Mouse (Mus musculus): ENCODE results near the gene Fgd5. TPM values are rescaled to one million over a fixed set of nuclear protein-coding genes. Genes with fewer than 3 reads are reported as not detected.

The Fgd5 gene
- total and polyA plus RNA-seq, 3 experiments: 0.03 TPM; not detected in 2

GRCm38 (mm10) chr6:91965060-91965459 is 13.6 kb upstream of the Fgd5 start:
- H3K9me3 ChIP-seq (replicated peaks; ENCODE audit: insufficient read depth, low read length): no peaks in the 10 kb centered on the region
- no peak for DNase-seq (ENCODE audit: low read depth, low spot score)
- no peak overlapping the region for H3K9ac ChIP-seq (ENCODE audit: control insufficient read depth, low read depth, low read length, poor library complexity, severe bottlenecking)
- no peak overlapping the region for H3K27ac ChIP-seq (ENCODE audit: control insufficient read depth, low read depth, low read length)
- no peaks in the 10 kb centered on the region for H3K36me3 ChIP-seq (ENCODE audit: control insufficient read depth in 1 of 2, insufficient read depth in 2 of 2, low read length in 2 of 2)
- H3K4me3 ChIP-seq (ENCODE audit: control insufficient read depth in 1 of 2, insufficient read depth in 1 of 2, low read depth in 2 of 2, low read length in 2 of 2): no peak overlapping the region
- H3K79me2 ChIP-seq (ENCODE audit: control insufficient read depth, insufficient read depth, low read length, poor library complexity): no peaks in the 10 kb centered on the region
- TF ChIP-seq POLR2AphosphoS5 (IDR thresholded peaks at IDR 0.05; ENCODE audit: borderline replicate concordance, low read depth, low read length): no peak
- TF ChIP-seq ZKSCAN1 (IDR thresholded peaks at IDR 0.05; ENCODE audit: low read depth, low read length): no peak
- TF ChIP-seq MAX (IDR thresholded peaks at IDR 0.05; ENCODE audit: low read length): no peak
- H3K27me3 ChIP-seq (ENCODE audit: control insufficient read depth in 1 of 2, insufficient read depth in 2 of 2, low read length in 2 of 2): peaks cover 5 to 16% of the 10 kb centered on the region in 2 experiments
- H3K4me1 ChIP-seq (ENCODE audit: control insufficient read depth in 1 of 2, insufficient read depth in 2 of 2, low read length in 2 of 2): no peaks in the 10 kb centered on the region

DNA sequence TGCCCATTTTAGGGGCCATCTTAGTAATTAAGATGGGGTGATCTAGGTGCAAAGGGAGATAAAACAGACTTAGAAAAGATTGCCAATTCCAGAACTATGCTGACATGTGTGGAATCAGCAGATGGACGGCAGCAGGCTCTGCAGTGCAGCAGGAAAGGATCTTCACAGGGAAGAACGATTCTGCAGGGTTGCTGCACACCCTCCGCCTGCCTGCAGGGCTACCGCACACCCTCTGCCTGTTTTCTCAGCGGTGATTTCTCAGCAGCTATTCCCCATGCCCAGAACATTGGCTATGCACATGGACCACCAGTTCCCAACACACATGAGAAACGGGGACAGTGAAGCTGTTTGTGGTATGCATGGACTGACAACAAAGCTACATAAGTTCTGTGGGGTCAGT is 12.7 kb upstream of the Fgd5 start:
- H3K27me3 ChIP-seq (ENCODE audit: control insufficient read depth in 1 of 2, insufficient read depth in 2 of 2, low read length in 2 of 2): peaks cover under 1 to 16% of the 10 kb centered on the region in 2 experiments
- TF ChIP-seq ZMIZ1 (IDR thresholded peaks at IDR 0.05; ENCODE audit: low read depth, low read length) (no peak), EP300 (IDR thresholded peaks at IDR 0.05; ENCODE audit: low read depth in 1 of 2, low read length in 2 of 2) (no peak), KAT2A (conservative IDR thresholded peaks at IDR 0.05; ENCODE audit: low read depth, low read length) (no peak), MAZ (IDR thresholded peaks at IDR 0.05; ENCODE audit: low read depth, low read length) (no peak), MXI1 (IDR thresholded peaks at IDR 0.05; ENCODE audit: low read depth, low read length) (no peak), UBTF (IDR thresholded peaks at IDR 0.05; ENCODE audit: borderline replicate concordance, insufficient read depth, low read depth, low read length) (no peak), NRF1 (IDR thresholded peaks at IDR 0.05; ENCODE audit: insufficient read depth, low read depth, low read length, poor library complexity, severe bottlenecking) (no peak), MAX (IDR thresholded peaks at IDR 0.05; ENCODE audit: low read length) (no peak), BHLHE40 (IDR thresholded peaks at IDR 0.05; ENCODE audit: borderline replicate concordance, low read depth, low read length) (no peak), CTCF (IDR thresholded peaks at IDR 0.05 in 2 of 3, conservative IDR thresholded peaks at IDR 0.05 in 1 of 3; ENCODE audit: control insufficient read depth in 1 of 3, insufficient read depth in 1 of 3, low read depth in 2 of 3, low read length in 3 of 3, poor library complexity in 1 of 3, severe bottlenecking in 1 of 3) (no peak), ZC3H11A (IDR thresholded peaks at IDR 0.05; ENCODE audit: low read depth, low read length) (no peak), RCOR1 (IDR thresholded peaks at IDR 0.05; ENCODE audit: low read depth, low read length) (no peak)

DNA sequence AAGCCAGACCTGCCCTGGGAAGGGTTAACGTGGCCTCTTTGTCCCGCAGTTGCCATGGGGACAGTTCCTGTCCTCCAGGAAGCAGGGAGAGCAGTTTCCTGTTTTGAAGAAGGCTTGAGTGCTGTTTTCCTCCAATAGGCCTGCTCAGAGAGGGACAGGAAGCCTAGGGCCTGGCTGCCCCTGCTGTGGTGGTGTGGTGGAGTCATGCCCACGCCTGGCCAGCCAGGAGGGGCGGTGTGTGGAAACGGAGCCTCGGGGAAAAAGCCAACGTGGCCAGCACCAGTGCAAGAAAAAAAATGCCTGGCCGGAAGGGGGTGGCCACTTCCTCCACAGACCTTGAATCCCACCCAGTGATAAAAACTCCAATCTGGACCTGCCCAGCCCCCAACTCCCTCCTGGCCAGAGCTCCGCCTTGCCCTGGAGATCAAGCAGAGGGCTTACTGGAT is 6.5 kb upstream of the Fgd5 start:
- H3K27ac ChIP-seq (ENCODE audit: control insufficient read depth, low read depth, low read length): no peak overlapping the region
- H3K27me3 ChIP-seq (ENCODE audit: control insufficient read depth in 1 of 2, insufficient read depth in 2 of 2, low read length in 2 of 2): peaks cover 0 to 1% of the 10 kb centered on the region in 2 experiments; a peak in 2 of 4 replicates
- H3K4me3 ChIP-seq (ENCODE audit: control insufficient read depth in 1 of 2, insufficient read depth in 1 of 2, low read depth in 2 of 2, low read length in 2 of 2): no peak overlapping the region
- no peaks in the 10 kb centered on the region for H3K9me3 ChIP-seq (replicated peaks; ENCODE audit: insufficient read depth, low read length)
- no peaks in the 10 kb centered on the region for H3K36me3 ChIP-seq (ENCODE audit: control insufficient read depth in 1 of 2, insufficient read depth in 2 of 2, low read length in 2 of 2)
- H3K79me2 ChIP-seq (ENCODE audit: control insufficient read depth, insufficient read depth, low read length, poor library complexity): no peaks in the 10 kb centered on the region
- H3K4me1 ChIP-seq (ENCODE audit: control insufficient read depth in 1 of 2, insufficient read depth in 2 of 2, low read length in 2 of 2): no peaks in the 10 kb centered on the region
- DNase-seq (ENCODE audit: low read depth, low spot score): no peak
- TF ChIP-seq MEF2A (IDR thresholded peaks at IDR 0.05; ENCODE audit: extremely low read depth, insufficient replicate concordance, low read depth, low read length, poor library complexity, severe bottlenecking) (no peak), MYB (IDR thresholded peaks at IDR 0.05; ENCODE audit: low read depth, low read length) (no peak), SIN3A (IDR thresholded peaks at IDR 0.05; ENCODE audit: low read length) (no peak), TBP (IDR thresholded peaks at IDR 0.05; ENCODE audit: low read depth, low read length) (no peak), MAFK (IDR thresholded peaks at IDR 0.05; ENCODE audit: borderline replicate concordance, low read depth, low read length) (no peak), USF2 (IDR thresholded peaks at IDR 0.05; ENCODE audit: borderline replicate concordance in 1 of 2, insufficient read depth in 1 of 2, low read depth in 1 of 2, low read length in 2 of 2) (no peak), ZNF384 (IDR thresholded peaks at IDR 0.05; ENCODE audit: low read depth, low read length) (no peak)
- no peak overlapping the region for H3K9ac ChIP-seq (ENCODE audit: control insufficient read depth, low read depth, low read length, poor library complexity, severe bottlenecking)

More for the DNA sequence above, 12.7 kb upstream of the Fgd5 start:
- H3K36me3 ChIP-seq (ENCODE audit: control insufficient read depth in 1 of 2, insufficient read depth in 2 of 2, low read length in 2 of 2): no peaks in the 10 kb centered on the region
- H3K79me2 ChIP-seq (ENCODE audit: control insufficient read depth, insufficient read depth, low read length, poor library complexity): no peaks in the 10 kb centered on the region
- H3K9ac ChIP-seq (ENCODE audit: control insufficient read depth, low read depth, low read length, poor library complexity, severe bottlenecking): no peak overlapping the region
- no peaks in the 10 kb centered on the region for H3K9me3 ChIP-seq (replicated peaks; ENCODE audit: insufficient read depth, low read length)
- no peak for DNase-seq (ENCODE audit: low read depth, low spot score)
- no peaks in the 10 kb centered on the region for H3K4me1 ChIP-seq (ENCODE audit: control insufficient read depth in 1 of 2, insufficient read depth in 2 of 2, low read length in 2 of 2)
- no peak overlapping the region for H3K27ac ChIP-seq (ENCODE audit: control insufficient read depth, low read depth, low read length)
- H3K4me3 ChIP-seq (ENCODE audit: control insufficient read depth in 1 of 2, insufficient read depth in 1 of 2, low read depth in 2 of 2, low read length in 2 of 2): no peak overlapping the region
